Mouse (Mus musculus) T-helper 17 cell (primary cell): ENCODE results near the gene Cd59a.
"Not testable (repeated sequence)": the region's sequence is repeated elsewhere in the genome, so short reads cannot be mapped to it uniquely, and the experiment has no call there.

Experiments used
- in situ Hi-C, 2 experiments: fragments of 300-600 bp; cut with MboI, MseI; formaldehyde crosslinking; loops; 1 replicate in 1 of 2; 2 replicates in 1 of 2; pipeline ENCODE4 v1.15.1; 2025; ENCODE audit warnings: high pct_unique_total_duplicates in 2 of 2

The Cd59a gene

DNA sequence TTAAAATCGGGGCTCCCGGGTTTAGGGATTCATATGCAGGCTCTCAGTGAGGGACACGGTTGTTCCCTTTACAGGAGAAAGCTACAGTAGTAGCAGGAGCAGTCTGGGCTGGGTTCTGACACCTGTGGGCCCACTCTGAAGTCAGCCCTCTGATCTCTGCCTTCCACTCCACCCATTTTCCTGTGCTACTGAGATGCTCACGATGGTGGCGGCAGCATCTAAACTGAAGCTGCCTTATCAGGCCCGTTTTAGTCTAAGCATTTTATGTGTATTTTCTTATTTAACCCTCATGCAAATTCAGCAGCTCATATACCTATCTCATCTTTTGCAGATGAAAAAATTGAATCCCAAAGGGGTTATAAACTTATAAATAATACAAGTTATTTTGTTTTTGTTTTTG lies 9.2 kb downstream of the Cd59a start:
- in situ Hi-C loops: no loop called here

- in situ Hi-C loops: not testable (repeated sequence)
Measured at GRCm38 (mm10) chr2:104109021-104109420, 13.4 kb downstream of the Cd59a start.

DNA sequence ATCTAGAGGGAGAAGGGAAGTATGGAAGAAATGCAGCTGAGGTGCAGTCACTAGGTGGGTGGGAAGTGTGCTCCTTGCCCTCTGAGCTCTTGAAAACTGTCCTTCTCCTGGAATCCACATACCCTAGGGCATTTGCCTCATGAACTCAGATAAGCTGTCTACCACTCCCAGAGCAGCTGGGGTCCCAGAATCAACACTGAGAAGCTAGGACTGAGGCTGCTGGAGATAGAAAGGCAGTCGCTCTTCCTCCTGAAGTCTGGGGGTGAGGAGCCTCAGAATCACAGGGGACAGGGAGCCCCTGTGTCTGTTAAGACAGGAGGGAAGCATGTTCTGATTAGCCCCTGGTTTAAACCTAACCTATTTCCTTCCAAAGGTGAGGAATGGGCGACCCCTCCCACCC lies 13.9 kb downstream of the Cd59a start:
- in situ Hi-C loops: no loop called here

- in situ Hi-C loops: loop anchor here in 1 of 2 experiments (10.0 kb wide), 1 partner anchor 665 kb away; no protein-coding TSS in a partner anchor
Measured at GRCm38 (mm10) chr2:104110031-104110430, 14.4 kb downstream of the Cd59a start.

DNA sequence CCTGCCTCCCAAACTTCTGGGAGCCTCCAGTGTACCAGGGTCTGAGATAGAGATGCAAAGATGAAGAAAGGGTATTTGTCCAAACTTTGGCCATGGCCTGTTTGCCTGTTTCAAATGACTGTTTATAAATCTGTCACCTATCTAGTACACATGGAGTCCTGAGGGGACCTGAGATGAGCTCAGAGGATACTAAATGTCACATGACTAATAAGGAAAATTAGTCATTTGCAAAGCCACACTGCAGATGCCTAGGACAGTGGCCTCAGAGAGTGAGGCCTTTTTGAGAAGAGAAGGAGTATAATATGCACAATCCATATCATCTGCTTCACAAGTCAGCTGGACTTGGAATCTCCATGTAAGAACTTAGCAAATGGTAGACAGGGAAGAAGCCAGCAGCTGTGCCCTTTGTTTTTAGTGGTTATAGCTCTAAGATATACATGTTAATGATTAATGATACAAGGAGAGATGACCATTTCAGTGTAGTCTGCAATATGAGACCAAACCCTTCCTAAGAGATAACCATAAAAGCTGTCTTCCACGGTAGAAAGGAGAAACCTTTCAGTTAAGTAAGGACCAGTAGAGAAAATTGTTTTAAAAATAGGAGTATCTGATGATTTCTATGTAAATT lies 15.7 kb downstream of the Cd59a start:
- in situ Hi-C loops: loop anchor here in 1 of 2 experiments (10.0 kb wide), 1 partner anchor 666 kb away; no protein-coding TSS in a partner anchor

DNA sequence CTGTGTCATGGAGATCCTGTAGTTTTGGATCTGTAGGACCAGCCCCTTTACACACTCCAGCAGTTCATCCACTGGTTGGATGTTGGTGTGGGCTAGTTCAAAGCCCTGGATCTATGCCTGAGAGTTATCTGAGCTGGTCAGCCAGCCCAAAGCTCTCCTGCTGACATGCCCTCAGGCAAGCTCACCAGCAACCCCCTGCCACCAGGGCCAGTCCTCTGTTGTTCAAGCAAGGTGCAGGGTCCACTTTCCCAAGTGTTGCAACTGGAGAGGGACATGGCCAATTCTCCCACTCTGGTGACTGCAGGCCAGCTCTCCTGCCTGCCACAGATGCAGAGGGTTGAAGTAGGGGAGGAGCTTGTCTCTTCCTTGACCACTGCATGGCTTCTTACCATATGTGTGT lies 18.0 kb downstream of the Cd59a start:
- in situ Hi-C loops: loop anchor here in 1 of 2 experiments (10.0 kb wide), 1 partner anchor 669 kb away; no protein-coding TSS in a partner anchor

- in situ Hi-C loops: loop anchor here in 1 of 2 experiments (10.0 kb wide), 1 partner anchor 670 kb away; no protein-coding TSS in a partner anchor
Measured at GRCm38 (mm10) chr2:104114898-104115297, 19.3 kb downstream of the Cd59a start.

DNA sequence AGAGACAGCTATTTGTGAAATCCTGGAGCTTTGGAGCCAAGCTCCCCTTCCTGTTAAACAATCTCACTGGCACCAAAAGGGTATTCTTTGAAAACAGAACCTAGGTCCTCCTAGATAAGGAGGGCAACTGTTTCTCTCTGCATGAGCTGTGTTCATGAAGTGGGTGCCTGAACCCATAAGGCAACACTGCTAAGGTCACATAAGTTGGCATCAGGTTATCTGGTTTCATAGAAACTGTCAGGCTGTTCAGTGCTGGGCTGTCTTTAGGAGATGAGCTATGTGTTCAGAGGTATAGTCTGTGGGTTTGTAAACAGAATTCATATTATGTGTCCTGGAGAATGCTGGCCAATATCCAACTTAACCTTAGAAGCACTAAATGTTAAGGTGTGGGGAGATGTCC lies 21.6 kb downstream of the Cd59a start:
- in situ Hi-C loops: loop anchor here in 1 of 2 experiments (10.0 kb wide), 1 partner anchor 672 kb away; no protein-coding TSS in a partner anchor

- in situ Hi-C loops: loop anchor here in 1 of 2 experiments (10.0 kb wide), 1 partner anchor 674 kb away; no protein-coding TSS in a partner anchor
Measured at GRCm38 (mm10) chr2:104119097-104119496, 23.5 kb downstream of the Cd59a start.

DNA sequence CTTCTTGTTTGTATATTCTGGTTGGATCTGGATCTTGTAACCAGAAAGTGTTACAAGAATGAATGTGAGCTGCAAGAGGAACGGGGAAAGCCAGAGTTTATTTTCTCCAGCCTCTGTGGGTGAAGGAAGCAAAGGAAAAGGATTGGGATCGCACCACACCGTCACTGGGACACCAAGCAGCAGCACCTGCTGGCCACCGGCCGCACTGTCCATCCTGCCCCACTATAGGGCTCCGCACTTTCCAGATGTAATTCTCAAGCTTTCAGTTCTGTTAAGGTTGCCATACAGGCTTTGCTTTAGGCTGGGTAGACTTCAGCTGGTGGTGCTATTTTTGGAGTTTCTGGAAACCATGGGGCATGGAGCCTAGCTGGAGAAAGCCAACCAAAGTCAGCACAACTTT lies 24.7 kb downstream of the Cd59a start:
- in situ Hi-C loops: no loop called here

- in situ Hi-C loops: no loop called here
Measured at GRCm38 (mm10) chr2:104121681-104122504, 26.3 kb downstream of the Cd59a start.

GRCm38 (mm10) chr2:104122505-104123378 lies 27.1 kb downstream of the Cd59a start, which contains the start of gene A930018P22Rik:
A930018P22Rik (plus strand) TSS chr2:104122769.
- in situ Hi-C loops: no loop called here

DNA sequence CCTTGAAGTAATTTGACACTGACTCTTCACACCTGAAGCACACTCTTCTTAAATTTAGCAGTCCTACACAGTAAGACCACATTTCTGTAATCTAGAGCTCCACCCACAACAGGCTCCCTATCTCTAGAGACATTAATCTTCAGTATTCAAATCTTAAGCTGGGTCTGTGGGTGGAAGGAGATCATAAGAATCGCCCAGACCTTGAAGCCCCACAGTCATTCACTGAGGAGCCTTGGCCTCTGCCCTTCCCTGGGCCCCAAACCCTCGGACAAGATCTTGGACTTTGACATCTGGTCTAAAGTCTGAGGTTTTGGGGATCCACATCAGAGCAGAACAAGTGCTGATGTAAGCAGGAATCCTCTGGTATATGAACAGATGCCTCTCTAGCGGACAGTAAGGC lies 27.9 kb downstream of the Cd59a start:
- in situ Hi-C loops: no loop called here

DNA sequence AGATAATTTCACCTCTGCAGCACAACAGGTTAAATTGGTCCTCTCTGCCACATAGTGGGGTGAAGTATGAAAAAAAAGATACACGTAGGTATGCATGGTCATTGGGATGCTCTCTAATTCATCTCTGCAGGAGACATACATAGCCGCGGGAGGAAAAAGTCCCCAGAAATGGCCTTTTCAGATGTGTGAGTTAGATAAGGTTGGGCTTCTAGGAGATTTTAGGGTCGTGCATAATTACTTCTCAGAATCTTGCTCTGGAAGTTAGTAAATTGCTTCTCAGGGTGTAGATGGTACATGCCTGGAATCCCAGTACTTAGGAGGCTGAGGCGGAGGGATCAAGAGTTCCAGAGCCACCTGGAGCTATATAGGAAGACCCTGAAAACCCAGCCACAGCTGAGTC lies 28.5 kb downstream of the Cd59a start:
- in situ Hi-C loops: no loop called here

GRCm38 (mm10) chr2:104128803-104129531 lies 33.4 kb downstream of the Cd59a start:
- in situ Hi-C loops: loop anchor here in 1 of 2 experiments (5.0 kb wide), 1 partner anchor 458 kb away; no protein-coding TSS in a partner anchor

GRCm38 (mm10) chr2:104130165-104130564 lies 34.6 kb downstream of the Cd59a start:
- in situ Hi-C loops: loop anchor here in 1 of 2 experiments (5.0 kb wide), 1 partner anchor 282 kb away; the partner anchor contains the start of gene D430041D05Rik

GRCm38 (mm10) chr2:104130969-104131368 lies 35.4 kb downstream of the Cd59a start:
- in situ Hi-C loops: loop anchor here in 1 of 2 experiments (5.0 kb wide), 1 partner anchor 281 kb away; the partner anchor contains the start of gene D430041D05Rik

GRCm38 (mm10) chr2:104132266-104132859 lies 36.8 kb downstream of the Cd59a start:
- in situ Hi-C loops: loop anchor here in 1 of 2 experiments (5.0 kb wide), 1 partner anchor 280 kb away; the partner anchor contains the start of gene D430041D05Rik

- in situ Hi-C loops: loop anchor here in 1 of 2 experiments (5.0 kb wide), 1 partner anchor 279 kb away; the partner anchor contains the start of gene D430041D05Rik
Measured at GRCm38 (mm10) chr2:104133042-104133810, 37.6 kb downstream of the Cd59a start.
